Mouse (Mus musculus) midbrain, postnatal 0 days (tissue): ENCODE measurements around the gene Spsb4. TPM values are rescaled to one million over a fixed set of nuclear protein-coding genes. Genes with fewer than 3 reads are reported as not detected.

ENCODE experiments used
- ATAC-seq: fragments of 200-750 bp; cut with Nextera tagmentation; 2 replicates; pipeline ENCODE4 v1.8.0; 2017; ENCODE audit warnings: moderate number of reproducible peaks, mild to moderate bottlenecking, moderate TSS enrichment, moderate library complexity; ENCODE audit not compliant: low FRiP score
- DNase-seq: peaks from one replicate; pipeline ENCODE4 v3.0.0-alpha.2; 2015; ENCODE audit warnings: low spot score
- H3K27ac ChIP-seq: fragments of 300-500 bp; sonication (generic); 2 replicates; pipeline ENCODE4 v1.5.1; 2014; ENCODE audit warnings: low read depth, mild to moderate bottlenecking, low read length, mixed read lengths
- H3K27me3 ChIP-seq: fragments of 300-500 bp; sonication (generic); 2 replicates; pipeline ENCODE4 v1.6.1; 2014; ENCODE audit warnings: low read length, control low read depth, mixed read lengths; ENCODE audit not compliant: insufficient read depth
- H3K36me3 ChIP-seq: fragments of 300-500 bp; sonication (generic); 2 replicates; pipeline ENCODE4 v1.6.1; 2014; ENCODE audit warnings: low read length, control low read depth, mixed read lengths; ENCODE audit not compliant: insufficient read depth
- H3K4me1 ChIP-seq: fragments of 300-500 bp; sonication (generic); 2 replicates; pipeline ENCODE4 v1.6.1; 2014; ENCODE audit warnings: mild to moderate bottlenecking, control low read depth, antibody characterized with exemption, low read length, mixed read lengths; ENCODE audit not compliant: insufficient read depth
- H3K4me2 ChIP-seq: fragments of 300-500 bp; sonication (generic); 2 replicates; pipeline ENCODE4 v1.6.1; 2014; ENCODE audit warnings: low read depth, mild to moderate bottlenecking, low read length, mixed read lengths; ENCODE audit not compliant: poor library complexity, severe bottlenecking
- H3K4me3 ChIP-seq: fragments of 300-500 bp; sonication (generic); 2 replicates; pipeline ENCODE4 v1.5.1; 2014; ENCODE audit warnings: low read depth, mild to moderate bottlenecking, low read length, moderate library complexity
- H3K9ac ChIP-seq: fragments of 300-500 bp; sonication (generic); replicated peaks from 2 replicates; pipeline ENCODE4 v1.6.1; 2014; ENCODE audit warnings: mild to moderate bottlenecking, low read length, moderate library complexity, mixed read lengths; ENCODE audit not compliant: poor library complexity, severe bottlenecking
- H3K9me3 ChIP-seq: fragments of 300-500 bp; sonication (generic); 2 replicates; pipeline ENCODE4 v1.6.1; 2016; ENCODE audit warnings: low read length, control low read depth
- CTCF ChIP-seq: IDR thresholded peaks from 2 replicates; pipeline ENCODE4 v1.5.1; 2016; ENCODE audit warnings: antibody characterized with exemption, mild to moderate bottlenecking
- WGBS: fragments of 180-500 bp; shearing (Covaris S2); extraction: QIAGEN DNeasy Blood & Tissue Kit; methylation state at CpG from one replicate; pipeline ENCODE4 v1.1.7; 2014; 5-methylcytosine and 5-hydroxymethylcytosine counted together
- polyA plus RNA-seq: library from polyadenylated mRNA; unstranded; fragments of >200 nt; fragmentation: Nextera tagmentation; extraction: Ambion mirVana; gene quantifications from 2 replicates; pipeline ENCODE4 v1.2.1, GENCODE M21; 2015
- total RNA-seq: library from RNA; depleted of rRNA; stranded (reverse); fragments of >200 nt; gene quantifications from 2 replicates; pipeline ENCODE4 v1.2.3, GENCODE M21; 2014

The Spsb4 gene
- total and polyA plus RNA-seq, 2 experiments from 2014 or later = 21.2 to 38.9 TPM

GRCm38 (mm10) chr9:96981121-96981520, 37.5 kb downstream of the Spsb4 start:
- DNase-seq (no peak), ATAC-seq (no peak)
- H3K9me3 ChIP-seq = no peaks in the 10 kb centered on the region
- peaks cover 18% of the 10 kb centered on the region for H3K4me1 ChIP-seq
- H3K36me3 ChIP-seq = no peaks in the 10 kb centered on the region
- WGBS = 29% methylated on average over 9 of the region's 9 CpGs
- H3K27ac ChIP-seq = no peak overlapping the region
- H3K4me2 ChIP-seq = no peak overlapping the region
- no peak for TF ChIP-seq CTCF
- no peak overlapping the region for H3K4me3 ChIP-seq
- H3K9ac ChIP-seq = no peak overlapping the region
- H3K27me3 ChIP-seq = no peaks in the 10 kb centered on the region

- Histone ChIP-seq H3K9me3 (no peaks in the 10 kb centered on the region), H3K4me1 (peaks cover 18% of the 10 kb centered on the region), H3K4me2 (no peak overlapping the region), H3K27ac (no peak overlapping the region), H3K36me3 (no peaks in the 10 kb centered on the region), H3K9ac (no peak overlapping the region), H3K4me3 (no peak overlapping the region), H3K27me3 (no peaks in the 10 kb centered on the region)
- peak; percentile 55 for ATAC-seq
- WGBS = 25% methylated on average over 10 of the region's 10 CpGs
- TF ChIP-seq CTCF = no peak
- peak; percentile 80 for DNase-seq
Observed at GRCm38 (mm10) chr9:96980037-96980997, 38.3 kb downstream of the Spsb4 start.

- no peak for TF ChIP-seq CTCF
- no peaks in the 10 kb centered on the region for H3K9me3 ChIP-seq
- peaks cover 18% of the 10 kb centered on the region for H3K4me1 ChIP-seq
- H3K27ac ChIP-seq = no peak overlapping the region
- H3K27me3 ChIP-seq = no peaks in the 10 kb centered on the region
- H3K4me3 ChIP-seq = no peak overlapping the region
- no peak for ATAC-seq
- DNase-seq = no peak
- H3K4me2 ChIP-seq = no peak overlapping the region
- no peaks in the 10 kb centered on the region for H3K36me3 ChIP-seq
- no peak overlapping the region for H3K9ac ChIP-seq
- 24% methylated on average over 13 of the region's 13 CpGs for WGBS
Observed at GRCm38 (mm10) chr9:96979417-96980030, 39.1 kb downstream of the Spsb4 start.

GRCm38 (mm10) chr9:96978147-96978782, 40.4 kb downstream of the Spsb4 start:
- Histone ChIP-seq H3K4me2 (no peak overlapping the region), H3K9me3 (no peaks in the 10 kb centered on the region), H3K4me3 (no peak overlapping the region), H3K27me3 (no peaks in the 10 kb centered on the region), H3K4me1 (peaks cover 18% of the 10 kb centered on the region), H3K36me3 (no peaks in the 10 kb centered on the region), H3K9ac (no peak overlapping the region), H3K27ac (no peak overlapping the region)
- 47% methylated on average over 10 of the region's 10 CpGs for WGBS
- TF ChIP-seq CTCF = no peak
- ATAC-seq (peak; percentile 59), DNase-seq (peak; percentile 60)

GRCm38 (mm10) chr9:96977287-96978145, 41.1 kb downstream of the Spsb4 start:
- Histone ChIP-seq H3K9ac (no peak overlapping the region), H3K27me3 (no peaks in the 10 kb centered on the region), H3K4me2 (no peak overlapping the region), H3K4me3 (no peak overlapping the region), H3K4me1 (peaks cover 20% of the 10 kb centered on the region), H3K27ac (no peak overlapping the region), H3K36me3 (no peaks in the 10 kb centered on the region), H3K9me3 (no peaks in the 10 kb centered on the region)
- DNase-seq (peak; percentile 55), ATAC-seq (0 out of 2 replicates have a peak, but pooled peaks have one; percentile 14)
- TF ChIP-seq CTCF = no peak
- WGBS = 41% methylated on average over 13 of the region's 13 CpGs
